Mouse (Mus musculus) embryonic facial prominence, embryonic 11.5 days (tissue): ENCODE measurements around the gene Pdcd10. TPM values are rescaled to one million over a fixed set of nuclear protein-coding genes. Genes with fewer than 3 reads are reported as not detected.

Experiments
- ATAC-seq: fragments of 200-750 bp; cut with Nextera tagmentation; replicated peaks from 2 replicates; pipeline ENCODE4 v1.8.0; 2017; ENCODE audit warnings: low read depth; ENCODE audit not compliant: insufficient number of reproducible peaks, low FRiP score, low TSS enrichment
- DNase-seq: peaks from one replicate; pipeline ENCODE4 v3.0.0-alpha.2; 2015; ENCODE audit warnings: low spot score
- H3K27ac ChIP-seq: fragments of 300-500 bp; sonication (generic); replicated peaks from 2 replicates; pipeline ENCODE4 v1.5.1; 2014; ENCODE audit warnings: mild to moderate bottlenecking, low read depth, low read length, control low read depth
- H3K27me3 ChIP-seq: fragments of 300-500 bp; sonication (generic); 2 replicates; pipeline ENCODE4 v1.6.1; 2014; ENCODE audit warnings: mild to moderate bottlenecking, low read length, moderate library complexity, mixed read lengths; ENCODE audit not compliant: control insufficient read depth, insufficient read depth
- H3K36me3 ChIP-seq: fragments of 300-500 bp; sonication (generic); replicated peaks from 2 replicates; pipeline ENCODE4 v1.6.1; 2014; ENCODE audit warnings: low read depth, mild to moderate bottlenecking, low read length, moderate library complexity, mixed read lengths; ENCODE audit not compliant: control insufficient read depth, insufficient read depth
- H3K4me1 ChIP-seq: fragments of 300-500 bp; sonication (generic); 2 replicates; pipeline ENCODE4 v1.6.1; 2014; ENCODE audit warnings: low read length, mixed read lengths; ENCODE audit not compliant: control insufficient read depth, insufficient read depth
- H3K4me2 ChIP-seq: fragments of 300-500 bp; sonication (generic); 2 replicates; pipeline ENCODE4 v1.6.1; 2014; ENCODE audit warnings: low read depth, mild to moderate bottlenecking, control low read depth, low read length, moderate library complexity
- H3K4me3 ChIP-seq: fragments of 300-500 bp; sonication (generic); 2 replicates; pipeline ENCODE4 v1.5.1; 2014; ENCODE audit warnings: low read depth, low read length, control low read depth
- H3K9ac ChIP-seq: fragments of 300-500 bp; sonication (generic); replicated peaks from 2 replicates; pipeline ENCODE4 v1.6.1; 2014; ENCODE audit warnings: mild to moderate bottlenecking, control low read depth, low read length
- H3K9me3 ChIP-seq: fragments of 300-500 bp; sonication (generic); replicated peaks from 2 replicates; pipeline ENCODE4 v1.6.1; 2016; ENCODE audit warnings: mild to moderate bottlenecking, low read length, inconsistent platforms, mixed read lengths; ENCODE audit not compliant: control insufficient read depth
- WGBS: fragments of 180-500 bp; shearing (Covaris S2); extraction: QIAGEN DNeasy Blood & Tissue Kit; methylation state at CpG from one replicate; pipeline ENCODE4 v1.1.7; 2014; 5-methylcytosine and 5-hydroxymethylcytosine counted together
- polyA plus RNA-seq: library from polyadenylated mRNA; unstranded; fragments of >200 nt; fragmentation: Nextera tagmentation; extraction: Ambion mirVana; gene quantifications from 2 replicates; pipeline ENCODE4 v1.2.1, GENCODE M21; 2014

The Pdcd10 gene
- polyA plus RNA-seq, 1 experiment from 2014 or later: 109 TPM

- no peaks in the 10 kb centered on the region for H3K4me1 ChIP-seq
- DNase-seq: no peak
- H3K9me3 ChIP-seq: no peaks in the 10 kb centered on the region
- H3K27ac ChIP-seq: no peak overlapping the region
- no peak for ATAC-seq
- H3K9ac ChIP-seq: no peak overlapping the region
- no peak overlapping the region for H3K4me2 ChIP-seq
- no peak overlapping the region for H3K4me3 ChIP-seq
- H3K36me3 ChIP-seq: no peaks in the 10 kb centered on the region
- H3K27me3 ChIP-seq: no peaks in the 10 kb centered on the region
Measured at GRCm38 (mm10) chr3:75551248-75551647, 5.4 kb downstream of the Pdcd10 start.

DNA sequence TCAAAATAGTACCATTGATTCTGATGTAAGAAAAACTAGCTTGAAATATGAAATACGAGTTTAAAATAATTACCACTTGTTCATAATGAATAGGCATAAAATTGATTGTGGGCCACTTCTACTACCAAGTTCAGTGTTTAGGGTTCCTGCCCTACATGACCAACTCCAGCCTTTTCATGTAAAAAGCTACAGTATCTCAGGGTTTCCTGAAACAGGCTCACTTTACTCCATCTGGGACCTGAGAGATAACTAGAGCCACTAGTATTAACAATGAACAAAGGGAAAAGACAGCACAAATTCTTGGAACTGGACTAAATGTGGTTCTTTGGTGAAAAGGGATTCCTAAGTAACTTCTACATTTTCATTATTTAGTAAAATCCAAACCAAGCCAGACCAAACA, 12.4 kb downstream of the Pdcd10 start:
- Histone ChIP-seq H3K27me3 (no peaks in the 10 kb centered on the region), H3K4me2 (no peak overlapping the region), H3K27ac (no peak overlapping the region), H3K4me1 (no peaks in the 10 kb centered on the region), H3K4me3 (no peak overlapping the region), H3K36me3 (no peaks in the 10 kb centered on the region), H3K9me3 (no peaks in the 10 kb centered on the region), H3K9ac (no peak overlapping the region)
- DNase-seq: no peak
- ATAC-seq: no peak
- WGBS: 91% methylated on average over 1 of the region's 1 CpGs

DNA sequence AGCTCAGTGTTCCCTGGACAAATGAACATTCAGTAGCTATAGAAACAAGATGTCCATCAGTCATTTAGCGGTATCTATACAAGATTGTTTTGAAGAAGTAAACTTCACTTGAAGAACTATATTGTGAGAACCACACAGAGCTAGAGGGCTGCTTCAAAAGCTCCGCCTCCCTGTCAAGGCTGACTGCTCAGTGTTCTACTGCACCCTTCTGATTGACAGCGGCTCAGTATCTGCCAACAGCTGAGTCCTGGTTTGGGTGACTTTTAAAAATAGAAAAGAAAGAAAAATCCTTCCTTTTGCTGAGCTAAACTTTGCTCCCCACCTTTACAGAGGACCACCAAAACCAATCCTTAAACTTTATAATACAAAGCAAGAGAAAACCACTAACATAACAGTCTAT, 13.8 kb downstream of the Pdcd10 start:
- DNase-seq (no peak), ATAC-seq (no peak)
- Histone ChIP-seq H3K27me3 (no peaks in the 10 kb centered on the region), H3K9ac (no peak overlapping the region), H3K4me2 (no peak overlapping the region), H3K27ac (no peak overlapping the region), H3K36me3 (no peaks in the 10 kb centered on the region), H3K9me3 (no peaks in the 10 kb centered on the region), H3K4me1 (no peaks in the 10 kb centered on the region), H3K4me3 (no peak overlapping the region)
- 75% methylated on average over 3 of the region's 3 CpGs for WGBS

- Histone ChIP-seq H3K27ac (no peak overlapping the region), H3K4me3 (no peak overlapping the region), H3K9ac (no peak overlapping the region), H3K4me1 (no peaks in the 10 kb centered on the region), H3K4me2 (no peak overlapping the region), H3K36me3 (no peaks in the 10 kb centered on the region), H3K27me3 (no peaks in the 10 kb centered on the region), H3K9me3 (no peaks in the 10 kb centered on the region)
- no peak for DNase-seq
- no peak for ATAC-seq
- WGBS: 83% methylated on average over 4 of the region's 4 CpGs
Measured at GRCm38 (mm10) chr3:75541259-75541658, 15.4 kb downstream of the Pdcd10 start.

GRCm38 (mm10) chr3:75534045-75534834, 22.4 kb downstream of the Pdcd10 start:
- 72% methylated on average over 3 of the region's 3 CpGs for WGBS
- Histone ChIP-seq H3K4me1 (no peaks in the 10 kb centered on the region), H3K36me3 (no peaks in the 10 kb centered on the region), H3K27me3 (no peaks in the 10 kb centered on the region), H3K9me3 (no peaks in the 10 kb centered on the region), H3K9ac (no peak overlapping the region), H3K4me2 (no peak overlapping the region), H3K4me3 (no peak overlapping the region), H3K27ac (no peak overlapping the region)
- DNase-seq (no peak), ATAC-seq (no peak)

- DNase-seq (no peak), ATAC-seq (no peak)
- Histone ChIP-seq H3K4me2 (no peak overlapping the region), H3K36me3 (no peaks in the 10 kb centered on the region; the same call in 1 of the 2 replicates), H3K9ac (no peak overlapping the region), H3K27me3 (no peaks in the 10 kb centered on the region), H3K4me1 (no peaks in the 10 kb centered on the region), H3K9me3 (no peaks in the 10 kb centered on the region), H3K4me3 (no peak overlapping the region), H3K27ac (no peak overlapping the region)
- WGBS: 90% methylated on average over 3 of the region's 3 CpGs
Measured at GRCm38 (mm10) chr3:75531074-75531473, 25.6 kb downstream of the Pdcd10 start.

- H3K27me3 ChIP-seq: no peaks in the 10 kb centered on the region
- no peaks in the 10 kb centered on the region for H3K9me3 ChIP-seq
- no peaks in the 10 kb centered on the region; the same call in 1 of the 2 replicates for H3K36me3 ChIP-seq
- H3K4me1 ChIP-seq: no peaks in the 10 kb centered on the region
- H3K4me2 ChIP-seq: no peak overlapping the region
- no peak overlapping the region for H3K9ac ChIP-seq
- ATAC-seq (no peak), DNase-seq (no peak)
- WGBS: 81% methylated on average over 1 of the region's 1 CpGs
- H3K4me3 ChIP-seq: no peak overlapping the region
- H3K27ac ChIP-seq: no peak overlapping the region
Measured at GRCm38 (mm10) chr3:75522527-75522926, 34.1 kb downstream of the Pdcd10 start.

DNA sequence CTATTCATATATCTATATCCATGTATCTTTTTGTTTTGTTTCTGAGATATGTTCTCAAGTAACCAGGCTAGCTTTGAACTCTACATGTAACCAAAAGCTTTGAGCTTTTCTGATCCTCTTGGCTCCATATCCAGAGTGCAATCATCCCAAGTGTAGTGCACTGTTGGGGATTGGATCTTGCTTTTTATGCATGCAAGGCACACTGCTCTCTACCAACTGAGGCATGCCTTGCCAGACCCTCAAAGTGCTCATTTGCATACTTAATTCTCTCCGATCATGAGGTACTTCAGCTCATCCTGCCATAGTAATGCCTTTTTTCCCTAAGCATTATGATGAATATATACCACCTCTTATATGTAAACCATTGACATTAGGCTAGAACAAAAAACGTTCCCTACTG, 35.3 kb downstream of the Pdcd10 start:
- no peak overlapping the region for H3K4me2 ChIP-seq
- H3K36me3 ChIP-seq: no peaks in the 10 kb centered on the region
- no peak for DNase-seq
- no peaks in the 10 kb centered on the region for H3K4me1 ChIP-seq
- WGBS: 89% methylated on average over 2 of the region's 2 CpGs
- ATAC-seq: no peak
- no peak overlapping the region for H3K9ac ChIP-seq
- no peak overlapping the region for H3K27ac ChIP-seq
- no peak overlapping the region for H3K4me3 ChIP-seq
- no peaks in the 10 kb centered on the region for H3K27me3 ChIP-seq
- H3K9me3 ChIP-seq: no peaks in the 10 kb centered on the region
